Mouse (Mus musculus) heart, adult 2 months (tissue): ENCODE measurements around the gene Dok4. TPM values are rescaled to one million over a fixed set of nuclear protein-coding genes. Genes with fewer than 3 reads are reported as not detected.

ENCODE experiments used
- DNase-seq, 2 experiments: peaks; one replicate each; pipeline ENCODE4 v3.0.0; 2021
- H3K27ac ChIP-seq: fragments of 200-600 bp; 2 replicates; pipeline ENCODE4 v1.8.1; 2022
- H3K27me3 ChIP-seq: fragments of 200-500 bp; 2 replicates; pipeline ENCODE4 v1.6.1; 2012; ENCODE audit warnings: mild to moderate bottlenecking, low read length, inconsistent platforms, mixed read lengths; ENCODE audit not compliant: control insufficient read depth, insufficient read depth
- H3K36me3 ChIP-seq: fragments of 200-500 bp; 2 replicates; pipeline ENCODE4 v1.6.1; 2012; ENCODE audit warnings: low read length, inconsistent platforms; ENCODE audit not compliant: control insufficient read depth, insufficient read depth
- H3K4me1 ChIP-seq: fragments of 200-500 bp; 2 replicates; pipeline ENCODE4 v1.6.1; 2011; ENCODE audit warnings: low read length; ENCODE audit not compliant: control insufficient read depth, insufficient read depth
- H3K4me3 ChIP-seq: fragments of 200-600 bp; 2 replicates; pipeline ENCODE4 v1.8.1; 2022
- H3K79me2 ChIP-seq: fragments of 200-500 bp; replicated peaks from 2 replicates; pipeline ENCODE4 v1.6.1; 2012; ENCODE audit warnings: mild to moderate bottlenecking, inconsistent platforms, low read length, moderate library complexity, mixed read lengths; ENCODE audit not compliant: control insufficient read depth, insufficient read depth
- H3K9ac ChIP-seq: fragments of 200-500 bp; 2 replicates; pipeline ENCODE4 v1.6.1; 2012; ENCODE audit warnings: low read depth, mild to moderate bottlenecking, control low read depth, inconsistent platforms, low read length, mixed read lengths
- CTCF ChIP-seq: fragments of 200-600 bp; IDR thresholded peaks from 2 replicates; pipeline ENCODE4 v1.8.1; 2022; ENCODE audit warnings: antibody characterized with exemption, mild to moderate bottlenecking, moderate library complexity
- EP300 ChIP-seq: fragments of 200-500 bp; IDR thresholded peaks from 2 replicates; pipeline ENCODE4 v1.6.1; 2011; ENCODE audit warnings: low read depth, low read length, control low read depth; ENCODE audit not compliant: insufficient read depth
- POLR2A ChIP-seq: fragments of 200-500 bp; IDR thresholded peaks from 2 replicates; pipeline ENCODE4 v1.6.1; 2011; ENCODE audit warnings: mild to moderate bottlenecking, low read depth, low read length, control low read depth; ENCODE audit not compliant: insufficient read depth
- WGBS: fragments of 180-500 bp; shearing (Covaris S2); methylation state at CpG from one replicate; pipeline ENCODE4 v1.1.7; 2018; 5-methylcytosine and 5-hydroxymethylcytosine counted together
- intact Hi-C: fragments of 180-260 bp; cut with DNase I; formaldehyde crosslinking; loops from one replicate; pipeline ENCODE4 v1.15.1; 2025
- polyA plus RNA-seq: library from polyadenylated mRNA; depleted of rRNA; stranded (reverse); fragments of >200 nt; gene quantifications from 2 replicates; pipeline ENCODE4 v1.2.3, GENCODE M21; 2012
- total RNA-seq, 2 experiments: library from RNA; stranded (reverse); gene quantifications; 2 replicates each; pipeline ENCODE4 v1.2.3; 2021

Dok4 gene
- total and polyA plus RNA-seq, 3 experiments: 13.7 to 23.0 (median 14.8) TPM

GRCm38 (mm10) chr8:94917352-94917751, 41.2 kb upstream of the Dok4 start:
- intact Hi-C loops: no loop called here
- peak overlapping the region; percentile 98 for H3K27ac ChIP-seq
- DNase-seq: peak; percentile 95 to 97
- H3K4me1 ChIP-seq: peaks cover 9% of the 10 kb centered on the region
- H3K4me3 ChIP-seq: peak overlapping the region; percentile 86
- H3K27me3 ChIP-seq: no peaks in the 10 kb centered on the region
- H3K79me2 ChIP-seq: no peaks in the 10 kb centered on the region
- TF ChIP-seq EP300 (no peak), CTCF (no peak; the same call in 1 of the 2 replicates), POLR2A (0 out of 2 replicates have a peak, but pooled peaks have one; percentile 30)
- peak overlapping the region; percentile 70 for H3K9ac ChIP-seq
- under 1% methylated on average over 27 of the region's 27 CpGs for WGBS
- H3K36me3 ChIP-seq: no peaks in the 10 kb centered on the region

GRCm38 (mm10) chr8:94916960-94917324, 40.8 kb upstream of the Dok4 start:
- Histone ChIP-seq H3K4me3 (peak overlapping the region; percentile 86), H3K27me3 (no peaks in the 10 kb centered on the region), H3K79me2 (no peaks in the 10 kb centered on the region), H3K9ac (peak overlapping the region; percentile 39), H3K4me1 (peaks cover 6% of the 10 kb centered on the region), H3K27ac (peak overlapping the region; percentile 98), H3K36me3 (no peaks in the 10 kb centered on the region)
- intact Hi-C loops: no loop called here
- 13% methylated on average over 10 of the region's 10 CpGs for WGBS
- TF ChIP-seq POLR2A: no peak
- TF ChIP-seq EP300: no peak
- TF ChIP-seq CTCF: no peak
- DNase-seq: no peak

DNA sequence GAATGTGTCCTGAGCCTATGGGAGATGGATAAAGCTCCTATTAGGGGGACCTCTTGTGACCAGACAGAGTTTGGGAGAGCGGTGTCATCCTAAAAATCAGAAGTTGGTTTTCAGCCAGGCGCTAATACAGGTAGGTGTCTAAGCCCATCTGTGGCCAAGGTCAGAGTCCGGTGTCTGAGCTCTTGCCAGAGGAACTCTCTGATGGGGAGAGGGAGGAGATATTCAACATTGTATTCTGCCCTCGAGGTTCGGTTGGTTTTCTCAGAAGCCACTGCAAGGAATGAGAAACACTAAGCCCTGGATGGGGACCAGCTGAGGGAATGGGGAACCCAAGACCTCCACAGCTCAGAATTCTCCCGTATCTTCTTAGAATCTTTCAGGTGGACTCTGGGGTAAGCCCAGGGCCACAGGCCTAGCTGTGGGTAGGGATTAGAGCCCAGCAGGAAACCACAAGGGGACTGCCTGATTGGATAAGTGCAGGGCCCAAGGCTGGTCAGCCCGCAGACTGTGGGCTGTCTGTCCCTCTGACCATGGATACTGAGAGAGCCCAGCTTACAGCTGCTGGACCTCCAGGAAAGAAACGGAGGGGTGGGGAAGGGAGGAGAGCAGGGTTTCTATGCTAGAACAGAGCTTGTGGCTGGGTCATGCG, 40.3 kb upstream of the Dok4 start:
- 45% methylated on average over 9 of the region's 9 CpGs for WGBS
- Histone ChIP-seq H3K36me3 (no peaks in the 10 kb centered on the region), H3K4me3 (peak overlapping the region; percentile 86), H3K79me2 (no peaks in the 10 kb centered on the region), H3K9ac (peak overlapping the region; percentile 39), H3K27ac (peak overlapping the region; percentile 98; the same call in 1 of the 2 replicates), H3K27me3 (no peaks in the 10 kb centered on the region), H3K4me1 (peaks cover 7% of the 10 kb centered on the region)
- TF ChIP-seq POLR2A (no peak), EP300 (no peak), CTCF (no peak)
- intact Hi-C loops: no loop called here
- DNase-seq: no peak

DNA sequence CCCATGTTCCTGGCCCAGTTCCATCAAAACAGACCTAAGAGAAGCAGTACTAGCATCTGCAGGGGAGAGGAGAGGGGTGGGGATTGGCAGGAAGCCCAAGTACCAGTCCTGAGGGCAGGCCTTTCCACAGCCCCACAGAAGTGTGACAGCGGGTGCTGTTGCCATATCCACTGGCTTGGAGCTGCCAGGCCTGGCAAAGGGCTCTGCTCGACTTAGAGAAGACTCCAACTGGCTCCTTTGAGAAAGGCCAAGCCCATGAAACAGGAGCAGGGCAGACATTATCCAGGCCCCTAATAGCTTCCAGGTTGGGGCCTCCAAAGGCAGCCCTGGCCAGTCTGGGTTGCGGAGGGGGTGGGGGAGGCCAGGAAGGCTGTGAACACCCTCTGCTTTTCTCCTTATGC, 38.6 kb upstream of the Dok4 start:
- DNase-seq: no peak
- no peak overlapping the region for H3K9ac ChIP-seq
- intact Hi-C loops: no loop called here
- no peak overlapping the region for H3K4me3 ChIP-seq
- H3K4me1 ChIP-seq: peaks cover 7% of the 10 kb centered on the region
- H3K27ac ChIP-seq: no peak overlapping the region
- no peaks in the 10 kb centered on the region for H3K79me2 ChIP-seq
- no peaks in the 10 kb centered on the region for H3K27me3 ChIP-seq
- TF ChIP-seq POLR2A (no peak), EP300 (no peak), CTCF (no peak)
- no peaks in the 10 kb centered on the region for H3K36me3 ChIP-seq
- 29% methylated on average over 3 of the region's 3 CpGs for WGBS

DNA sequence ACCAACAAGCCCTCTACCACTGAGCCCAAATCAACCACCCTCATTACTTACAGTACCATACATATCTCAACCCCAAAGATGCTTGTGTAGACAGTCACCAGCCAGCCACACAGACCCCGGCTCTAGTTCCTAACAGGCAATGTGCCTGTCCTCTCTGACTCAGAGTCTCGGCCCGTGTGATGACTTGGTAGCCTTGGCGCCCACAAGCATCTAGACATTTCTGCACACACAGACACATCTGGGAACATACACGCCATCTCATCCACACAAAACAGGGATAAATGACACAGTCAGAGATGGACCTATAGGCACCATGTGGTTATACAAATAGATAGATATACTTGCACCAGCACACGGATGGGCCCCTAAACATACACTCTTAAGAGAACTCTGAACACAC, 38.1 kb upstream of the Dok4 start:
- intact Hi-C loops: no loop called here
- H3K79me2 ChIP-seq: no peaks in the 10 kb centered on the region

DNA sequence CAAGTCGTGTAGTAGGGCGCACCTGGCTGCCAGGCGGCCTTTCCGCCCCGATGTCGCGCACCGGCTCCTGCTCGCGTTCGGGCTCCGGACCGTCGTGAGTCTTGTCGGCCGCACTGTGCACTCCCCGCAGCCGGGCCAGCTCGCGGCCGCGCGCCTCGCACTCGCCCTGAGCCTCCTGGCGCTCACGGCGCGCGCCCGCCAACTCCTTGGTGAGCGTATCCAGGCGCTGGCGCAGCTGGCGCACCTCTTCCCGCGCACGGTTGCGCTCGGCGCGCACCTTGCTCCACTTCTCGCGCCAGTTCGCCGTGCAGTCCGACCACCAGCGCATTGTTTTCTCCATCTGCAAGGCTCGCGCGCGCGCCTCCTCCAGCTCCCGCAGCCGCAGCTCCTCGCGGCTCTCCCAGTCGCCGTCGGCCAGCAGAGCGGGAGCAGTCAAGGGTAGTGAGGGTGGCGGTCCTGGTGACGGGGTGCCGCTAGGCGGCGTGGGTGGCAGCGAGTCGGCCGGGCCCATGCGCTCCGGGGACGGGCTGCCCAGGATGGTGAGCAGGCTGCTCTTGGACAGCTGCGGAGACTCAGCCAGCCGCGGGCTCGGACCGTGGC, 37.0 kb upstream of the Dok4 start:
- no peak overlapping the region for H3K27ac ChIP-seq

More for the DNA sequence above, 38.1 kb upstream of the Dok4 start:
- no peak overlapping the region for H3K9ac ChIP-seq
- H3K27ac ChIP-seq: no peak overlapping the region
- 75% methylated on average over 6 of the region's 6 CpGs for WGBS
- H3K27me3 ChIP-seq: no peaks in the 10 kb centered on the region
- TF ChIP-seq EP300: no peak
- TF ChIP-seq POLR2A: no peak
- TF ChIP-seq CTCF: no peak
- H3K4me3 ChIP-seq: no peak overlapping the region
- peaks cover 7% of the 10 kb centered on the region for H3K4me1 ChIP-seq
- no peaks in the 10 kb centered on the region for H3K36me3 ChIP-seq
- DNase-seq: no peak

More for the DNA sequence above, 37.0 kb upstream of the Dok4 start:
- 52% methylated on average over 76 of the region's 77 CpGs for WGBS
- H3K4me1 ChIP-seq: peaks cover 10% of the 10 kb centered on the region
- TF ChIP-seq CTCF (peak; percentile 69), POLR2A (no peak), EP300 (no peak)
- peak; percentile 56 to 57 for DNase-seq
- no peaks in the 10 kb centered on the region for H3K27me3 ChIP-seq
- H3K79me2 ChIP-seq: no peaks in the 10 kb centered on the region
- intact Hi-C loops: no loop called here
- H3K9ac ChIP-seq: 0 out of 2 replicates have a peak overlapping the region, but pooled peaks have one; percentile 4
- 0 out of 2 replicates have a peak overlapping the region, but pooled peaks have one; percentile 23 for H3K4me3 ChIP-seq
- H3K36me3 ChIP-seq: no peaks in the 10 kb centered on the region
